Mouse (Mus musculus) embryonic fibroblast, embryonic 13.5 days (primary cell): ENCODE measurements around the gene Tmprss7.

Experiments
- CTCF ChIP-seq: IDR thresholded peaks from 2 replicates; pipeline ENCODE4 v1.5.1; 2011; ENCODE audit warnings: mild to moderate bottlenecking, control low read depth, low read length, moderate library complexity, borderline replicate concordance; ENCODE audit not compliant: insufficient read depth
- POLR2A ChIP-seq: IDR thresholded peaks from 2 replicates; pipeline ENCODE4 v1.6.1; 2011; ENCODE audit warnings: low read depth, mild to moderate bottlenecking, control low read depth, low read length, moderate library complexity

DNA sequence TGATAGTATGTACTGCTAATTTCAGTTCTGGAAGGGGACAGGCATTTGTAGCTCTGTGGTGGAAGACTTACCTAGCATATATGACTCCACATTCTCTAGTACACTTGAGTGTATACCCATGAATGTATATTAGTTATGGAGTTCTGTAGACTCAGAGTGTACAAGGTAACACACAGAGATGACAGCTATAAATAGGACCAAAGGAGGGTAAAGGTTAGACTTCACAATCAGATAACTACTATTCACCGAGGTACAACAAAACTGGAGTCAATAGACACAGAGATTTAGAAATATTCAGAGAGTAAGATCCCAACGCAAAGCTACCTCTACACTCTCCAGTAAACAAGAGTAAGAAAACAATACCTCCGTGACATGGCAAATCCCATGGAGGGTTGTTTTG lies 49.5 kb downstream of the Tmprss7 start:
- TF ChIP-seq CTCF (no peak), POLR2A (no peak)
